Mouse (Mus musculus) midbrain, embryonic 11.5 days (tissue): ENCODE measurements around the gene Ppm1a. TPM values are rescaled to one million over a fixed set of nuclear protein-coding genes. Genes with fewer than 3 reads are reported as not detected.

Experiments used
- ATAC-seq: fragments of 200-750 bp; cut with Nextera tagmentation; 2 replicates; pipeline ENCODE4 v1.8.0; 2017; ENCODE audit warnings: moderate TSS enrichment, moderate library complexity; ENCODE audit not compliant: low FRiP score
- DNase-seq: peaks from one replicate; pipeline ENCODE4 v3.0.0; 2015; ENCODE audit warnings: low spot score; ENCODE audit errors: missing footprints
- H3K27ac ChIP-seq: fragments of 300-500 bp; sonication (generic); 2 replicates; pipeline ENCODE4 v1.5.1; 2014; ENCODE audit warnings: low read depth, low read length
- H3K27me3 ChIP-seq: fragments of 300-500 bp; sonication (generic); 2 replicates; pipeline ENCODE4 v1.6.1; 2014; ENCODE audit warnings: mild to moderate bottlenecking, low read length, moderate library complexity, mixed read lengths; ENCODE audit not compliant: control insufficient read depth, insufficient read depth
- H3K36me3 ChIP-seq: fragments of 300-500 bp; sonication (generic); 2 replicates; pipeline ENCODE4 v1.6.1; 2014; ENCODE audit warnings: mild to moderate bottlenecking, low read length, moderate library complexity, mixed read lengths; ENCODE audit not compliant: control insufficient read depth, insufficient read depth
- H3K4me1 ChIP-seq: fragments of 300-500 bp; sonication (generic); 2 replicates; pipeline ENCODE4 v1.6.1; 2014; ENCODE audit warnings: low read length; ENCODE audit not compliant: control insufficient read depth, insufficient read depth
- H3K4me2 ChIP-seq: fragments of 300-500 bp; sonication (generic); 2 replicates; pipeline ENCODE4 v1.6.1; 2014; ENCODE audit warnings: mild to moderate bottlenecking, moderate library complexity
- H3K4me3 ChIP-seq: fragments of 300-500 bp; sonication (generic); 2 replicates; pipeline ENCODE4 v1.5.1; 2014; ENCODE audit warnings: low read depth, low read length
- H3K9ac ChIP-seq: fragments of 300-500 bp; sonication (generic); 2 replicates; pipeline ENCODE4 v1.6.1; 2014; ENCODE audit warnings: low read length
- H3K9me3 ChIP-seq: fragments of 300-500 bp; sonication (generic); 2 replicates; pipeline ENCODE4 v1.6.1; 2016; ENCODE audit warnings: low read length; ENCODE audit not compliant: control insufficient read depth
- WGBS: fragments of 180-500 bp; shearing (Covaris S2); extraction: QIAGEN DNeasy Blood & Tissue Kit; methylation state at CpG from one replicate; pipeline ENCODE4 v1.1.7; 2014; 5-methylcytosine and 5-hydroxymethylcytosine counted together
- polyA plus RNA-seq: library from polyadenylated mRNA; unstranded; fragments of >200 nt; fragmentation: Nextera tagmentation; extraction: Ambion mirVana; gene quantifications from 2 replicates; pipeline ENCODE4 v1.2.1, GENCODE M21; 2014

Ppm1a gene
- polyA plus RNA-seq, 1 experiment from 2014 or later = 77.5 TPM

- WGBS = 92% methylated on average over 5 of the region's 5 CpGs
- ATAC-seq (no peak), DNase-seq (no peak)
- Histone ChIP-seq H3K4me1 (no peaks in the 10 kb centered on the region), H3K9me3 (no peaks in the 10 kb centered on the region), H3K36me3 (peaks cover 14% of the 10 kb centered on the region), H3K27me3 (no peaks in the 10 kb centered on the region), H3K27ac (no peak overlapping the region), H3K4me3 (no peak overlapping the region), H3K9ac (no peak overlapping the region), H3K4me2 (no peak overlapping the region)
These were observed 29.3 kb downstream of the Ppm1a start for GRCm38 (mm10) chr12:72786551-72786950.

GRCm38 (mm10) chr12:72786986-72787385 is 29.7 kb downstream of the Ppm1a start:
- 90% methylated on average over 4 of the region's 4 CpGs for WGBS
- H3K27me3 ChIP-seq = no peaks in the 10 kb centered on the region
- no peak overlapping the region for H3K4me3 ChIP-seq
- H3K9ac ChIP-seq = no peak overlapping the region
- H3K36me3 ChIP-seq = peaks cover 14% of the 10 kb centered on the region
- ATAC-seq = no peak
- no peaks in the 10 kb centered on the region for H3K4me1 ChIP-seq
- no peak overlapping the region for H3K4me2 ChIP-seq
- no peak for DNase-seq
- no peak overlapping the region for H3K27ac ChIP-seq
- no peaks in the 10 kb centered on the region for H3K9me3 ChIP-seq

- 71% methylated on average over 7 of the region's 7 CpGs for WGBS
- Histone ChIP-seq H3K4me3 (no peak overlapping the region), H3K9me3 (no peaks in the 10 kb centered on the region), H3K27ac (no peak overlapping the region), H3K36me3 (peaks cover 8% of the 10 kb centered on the region; the same call in 1 of the 2 replicates), H3K9ac (no peak overlapping the region), H3K4me2 (no peak overlapping the region), H3K4me1 (no peaks in the 10 kb centered on the region), H3K27me3 (no peaks in the 10 kb centered on the region)
- DNase-seq (no peak), ATAC-seq (no peak)
These were observed 33.3 kb downstream of the Ppm1a start for GRCm38 (mm10) chr12:72790538-72790937.

GRCm38 (mm10) chr12:72792320-72793091 is 35.3 kb downstream of the Ppm1a start:
- Histone ChIP-seq H3K27me3 (no peaks in the 10 kb centered on the region), H3K9me3 (no peaks in the 10 kb centered on the region), H3K4me1 (no peaks in the 10 kb centered on the region), H3K9ac (no peak overlapping the region), H3K4me2 (no peak overlapping the region), H3K36me3 (peaks cover 5% of the 10 kb centered on the region; the same call in 1 of the 2 replicates), H3K4me3 (no peak overlapping the region), H3K27ac (no peak overlapping the region)
- 93% methylated on average over 11 of the region's 11 CpGs for WGBS
- peak; percentile 35 for DNase-seq
- ATAC-seq = no peak

- peaks cover 5% of the 10 kb centered on the region; the same call in 1 of the 2 replicates for H3K36me3 ChIP-seq
- no peak overlapping the region for H3K9ac ChIP-seq
- ATAC-seq (no peak), DNase-seq (peak; percentile 12)
- no peaks in the 10 kb centered on the region for H3K9me3 ChIP-seq
- H3K4me3 ChIP-seq = no peak overlapping the region
- H3K4me1 ChIP-seq = no peaks in the 10 kb centered on the region
- no peak overlapping the region for H3K27ac ChIP-seq
- H3K4me2 ChIP-seq = no peak overlapping the region
- no peaks in the 10 kb centered on the region for H3K27me3 ChIP-seq
- 93% methylated on average over 8 of the region's 8 CpGs for WGBS
These were observed 36.7 kb downstream of the Ppm1a start for GRCm38 (mm10) chr12:72793983-72794382.

GRCm38 (mm10) chr12:72809798-72810197 is 52.5 kb downstream of the Ppm1a start:
- H3K27ac ChIP-seq = no peak overlapping the region
- peak; percentile 74 for DNase-seq
- 0 out of 2 replicates have a peak, but pooled peaks cover 3% of the 10 kb centered on the region for H3K9me3 ChIP-seq
- no peak for ATAC-seq
- H3K27me3 ChIP-seq = no peaks in the 10 kb centered on the region
- no peak overlapping the region for H3K4me2 ChIP-seq
- no peak overlapping the region for H3K4me3 ChIP-seq
- 78% methylated on average over 6 of the region's 6 CpGs for WGBS
- no peaks in the 10 kb centered on the region for H3K36me3 ChIP-seq
- H3K9ac ChIP-seq = no peak overlapping the region
- H3K4me1 ChIP-seq = no peaks in the 10 kb centered on the region

- no peak overlapping the region for H3K4me3 ChIP-seq
- no peak overlapping the region for H3K27ac ChIP-seq
- no peak overlapping the region for H3K9ac ChIP-seq
- H3K4me1 ChIP-seq = no peaks in the 10 kb centered on the region
- H3K27me3 ChIP-seq = no peaks in the 10 kb centered on the region
- ATAC-seq = no peak
- DNase-seq = peak; percentile 65
- H3K36me3 ChIP-seq = no peaks in the 10 kb centered on the region
- peaks cover 3% of the 10 kb centered on the region; the same call in 1 of the 2 replicates for H3K9me3 ChIP-seq
- 77% methylated on average over 3 of the region's 3 CpGs for WGBS
- no peak overlapping the region for H3K4me2 ChIP-seq
These were observed 54.3 kb downstream of the Ppm1a start for GRCm38 (mm10) chr12:72811588-72811987.

- no peak overlapping the region for H3K27ac ChIP-seq
- H3K4me3 ChIP-seq = peak overlapping the region; percentile 33
- peak overlapping the region; percentile 56 for H3K9ac ChIP-seq
- peaks cover 3% of the 10 kb centered on the region; the same call in 1 of the 2 replicates for H3K4me1 ChIP-seq
- H3K27me3 ChIP-seq = peaks cover 12% of the 10 kb centered on the region
- H3K9me3 ChIP-seq = no peaks in the 10 kb centered on the region; the same call in 1 of the 2 replicates
- 2% methylated on average over 24 of the region's 24 CpGs for WGBS
- DNase-seq (peak; percentile 97), ATAC-seq (peak; percentile 92)
- H3K4me2 ChIP-seq = peak overlapping the region; percentile 71
- H3K36me3 ChIP-seq = no peaks in the 10 kb centered on the region
These were observed 63.7 kb downstream of the Ppm1a start for GRCm38 (mm10) chr12:72820940-72821431.

GRCm38 (mm10) chr12:72821589-72821988 is 64.3 kb downstream of the Ppm1a start:
- no peaks in the 10 kb centered on the region for H3K36me3 ChIP-seq
- 48% methylated on average over 6 of the region's 6 CpGs for WGBS
- peaks cover 3% of the 10 kb centered on the region; the same call in 1 of the 2 replicates for H3K4me1 ChIP-seq
- no peak for ATAC-seq
- H3K4me2 ChIP-seq = peak overlapping the region; percentile 71
- H3K9ac ChIP-seq = peak overlapping the region; percentile 56
- peak overlapping the region; percentile 33 for H3K4me3 ChIP-seq
- peaks cover 12% of the 10 kb centered on the region for H3K27me3 ChIP-seq
- H3K9me3 ChIP-seq = no peaks in the 10 kb centered on the region
- no peak overlapping the region for H3K27ac ChIP-seq
- DNase-seq = peak; percentile 89
